Mouse (Mus musculus) MEL-GATA-1-ER (cell line): Measurements from ENCODE around the gene Pigz.

ENCODE experiments used
- DNase-seq: peaks from one replicate; pipeline ENCODE4 v3.0.0-alpha.2; 2012; ENCODE audit warnings: low read depth; ENCODE audit errors: extremely low read depth

The Pigz gene

GRCm38 (mm10) chr16:31933751-31934549, at the start of gene Pigz:
TSS of gene Pigz (plus strand) at chr16:31933851.
- DNase-seq = no peak

GRCm38 (mm10) chr16:31883902-31884301, 49.7 kb upstream of the Pigz start:
- DNase-seq = no peak

DNA sequence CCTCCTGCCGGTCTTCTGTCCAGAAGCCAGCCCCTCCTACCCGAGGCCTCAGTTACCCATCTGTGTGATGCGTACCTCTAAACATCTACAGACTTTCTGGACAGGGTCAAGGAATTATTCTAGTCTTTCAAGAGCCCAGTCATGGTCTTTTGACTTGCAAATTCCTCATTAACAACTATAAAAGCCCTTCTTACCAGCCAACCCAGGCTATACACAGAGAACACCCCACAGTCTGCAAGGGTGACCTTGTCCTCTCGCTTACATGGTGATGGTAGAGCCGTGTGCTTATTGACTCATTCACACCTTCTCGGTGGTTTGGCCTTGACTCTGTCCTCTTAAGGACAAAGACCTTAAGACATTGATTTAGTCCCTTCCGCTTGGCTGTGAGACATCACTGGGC, 42.7 kb upstream of the Pigz start:
- no peak for DNase-seq

DNA sequence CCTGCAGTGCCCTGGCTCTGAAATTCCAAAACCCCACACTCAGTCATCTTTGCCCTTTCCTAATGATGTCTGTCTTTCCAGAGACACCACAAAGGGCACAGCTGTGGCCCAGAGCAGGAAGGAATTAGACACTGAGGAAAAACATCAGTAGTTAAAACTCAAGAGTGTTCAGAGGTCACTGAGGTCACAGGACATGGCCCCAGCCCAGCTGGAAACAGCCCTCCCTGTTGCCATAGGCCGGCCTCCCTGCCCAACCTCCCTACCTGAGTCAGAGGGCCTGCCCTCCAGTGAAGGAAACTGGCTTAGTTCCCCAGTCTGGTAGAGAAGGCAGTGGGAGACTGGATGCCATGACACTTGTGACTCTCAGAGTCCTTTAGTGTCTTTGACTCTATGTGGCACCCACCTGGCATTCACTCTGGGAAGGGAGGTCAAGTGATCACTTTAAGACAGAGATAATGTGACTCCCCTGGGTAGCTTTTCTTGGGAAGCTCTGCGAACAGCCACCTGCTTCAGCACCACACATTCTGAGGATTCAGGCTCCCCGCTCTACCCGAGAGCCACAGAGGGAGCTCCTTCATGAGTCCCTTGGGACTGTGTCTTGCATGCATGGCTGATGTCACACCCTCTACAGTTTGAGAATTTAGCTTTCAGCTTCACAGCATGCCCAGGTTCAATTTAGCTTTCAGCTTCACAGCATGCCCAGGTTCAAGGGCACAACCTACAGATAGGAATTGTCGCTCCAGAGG, 40.1 kb upstream of the Pigz start:
- DNase-seq = no peak

GRCm38 (mm10) chr16:31896971-31897774, 36.5 kb upstream of the Pigz start:
- DNase-seq = no peak

DNA sequence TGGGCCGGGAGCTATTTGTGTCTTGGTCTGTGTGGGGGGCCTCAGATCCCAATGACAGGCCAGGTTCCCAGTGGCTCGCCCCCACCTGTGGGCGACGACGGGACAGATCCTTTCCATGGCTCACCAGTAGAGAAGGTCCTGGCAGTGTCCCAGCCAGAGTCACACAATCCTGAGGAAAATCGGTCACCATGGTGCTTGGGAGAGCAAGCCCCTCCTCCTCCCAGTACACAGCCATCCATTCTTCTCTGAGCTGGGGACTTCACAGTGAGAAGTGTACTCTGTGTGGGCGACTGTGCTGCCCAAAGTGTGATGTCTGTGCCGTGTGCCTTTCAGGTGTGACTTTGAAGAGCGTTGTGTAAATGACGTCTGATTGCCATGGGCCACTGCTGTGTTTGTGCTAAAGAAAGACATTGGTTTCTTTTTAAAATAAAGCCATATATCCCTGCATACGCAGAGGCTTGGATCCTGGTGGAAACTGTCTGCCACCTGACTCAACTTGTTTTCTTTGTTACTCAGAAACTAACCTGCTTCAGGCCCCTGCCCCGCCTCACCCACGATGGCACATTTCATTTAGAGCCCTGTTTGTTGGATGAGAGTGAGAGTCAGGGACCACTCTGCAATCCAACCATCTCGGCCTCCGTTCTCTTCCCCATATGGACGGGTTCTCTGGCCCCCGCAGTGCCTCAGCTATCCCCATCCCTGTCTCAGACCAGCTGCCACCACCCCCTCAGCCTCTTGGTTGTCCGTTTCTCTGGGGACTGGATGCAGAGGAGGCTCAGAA, 34.9 kb upstream of the Pigz start:
- no peak for DNase-seq

DNA sequence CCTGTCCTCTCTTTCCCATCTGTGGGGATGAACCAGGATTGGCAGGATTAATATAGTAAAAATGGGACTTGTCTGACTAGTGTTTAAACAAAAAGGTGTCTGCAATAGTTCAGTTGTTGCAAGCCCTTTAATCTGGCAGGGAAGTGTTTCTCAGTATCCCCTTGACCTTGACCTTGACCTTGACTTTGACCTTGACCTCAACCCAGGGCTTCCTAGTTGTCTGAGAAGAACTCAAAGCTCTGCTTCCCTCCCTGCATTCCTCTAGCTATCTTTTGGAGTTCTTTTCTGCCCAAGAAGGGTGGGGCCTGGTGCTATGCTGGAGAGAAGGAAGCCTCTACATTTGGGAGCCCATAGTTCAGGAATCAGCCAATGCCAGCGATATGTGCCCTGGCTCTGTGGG, 31.8 kb upstream of the Pigz start:
- no peak for DNase-seq

- DNase-seq = no peak
Observed at GRCm38 (mm10) chr16:31903239-31903638, 30.4 kb upstream of the Pigz start.

DNA sequence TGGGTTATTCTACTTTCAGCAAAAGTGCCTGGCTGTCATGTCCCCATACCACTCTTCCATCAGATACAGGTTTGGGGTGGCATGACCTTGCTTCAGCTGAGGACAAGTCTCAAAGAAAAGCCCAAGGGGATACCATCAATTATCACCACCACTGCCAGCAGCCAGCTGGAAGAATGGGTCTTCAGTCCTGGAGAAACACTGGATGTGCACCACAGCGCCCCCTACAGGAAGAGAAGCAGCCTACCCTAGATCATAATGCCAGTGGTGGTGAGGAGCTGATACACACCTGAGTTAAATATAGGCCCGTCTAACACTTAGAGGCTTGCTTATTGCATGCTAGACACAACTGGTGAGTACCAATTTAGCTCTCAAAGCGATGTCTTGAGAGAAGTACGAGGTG, 28.3 kb upstream of the Pigz start:
- DNase-seq = no peak

DNA sequence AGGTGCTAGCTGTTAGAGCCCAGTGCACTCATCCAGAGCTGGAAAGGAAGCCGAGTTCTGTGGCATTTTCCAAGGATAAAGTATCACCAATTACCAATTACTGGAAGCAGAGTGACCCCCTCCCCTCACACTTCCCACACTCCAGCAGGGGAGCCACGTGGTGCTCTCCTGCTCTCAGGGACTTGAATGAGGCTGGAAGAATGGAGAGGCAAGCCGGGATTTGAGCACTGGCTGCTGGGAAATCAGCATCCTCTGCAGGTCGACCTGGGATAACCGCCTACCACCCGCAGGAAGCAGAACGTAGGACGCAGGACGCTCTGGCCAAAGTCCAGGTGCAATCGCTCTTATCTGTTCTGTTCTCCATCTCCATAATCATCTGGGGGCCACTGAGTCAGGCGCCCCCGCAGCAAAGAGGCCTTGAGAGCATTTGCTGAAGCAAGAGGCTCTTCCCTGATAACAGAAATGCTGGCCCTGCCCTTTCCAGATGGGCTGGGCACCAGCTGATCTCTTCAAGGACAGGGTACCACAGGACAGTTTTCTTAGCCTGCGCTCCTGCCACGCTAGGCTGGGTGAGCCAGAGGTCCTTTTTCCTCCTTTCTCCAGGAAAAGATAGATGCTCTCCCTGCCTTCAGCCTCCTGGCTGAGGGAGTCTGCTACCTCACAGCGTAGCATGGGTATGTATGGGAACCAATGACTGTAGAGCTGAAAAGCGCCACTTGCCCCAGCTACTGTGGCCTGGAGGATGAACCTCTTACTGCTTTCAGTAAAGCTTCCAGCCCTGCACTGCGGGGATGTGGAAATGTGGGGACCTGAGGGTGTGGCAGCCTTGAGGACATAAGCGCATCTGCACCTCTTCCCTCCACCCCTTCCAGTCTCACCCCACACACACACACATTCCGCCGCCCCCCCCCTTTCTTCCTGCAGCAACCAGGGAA, 27.5 kb upstream of the Pigz start:
- no peak for DNase-seq

- peak; percentile 52 for DNase-seq
Observed at GRCm38 (mm10) chr16:31906896-31907295, 26.8 kb upstream of the Pigz start.

- no peak for DNase-seq
Observed at GRCm38 (mm10) chr16:31908959-31909358, 24.7 kb upstream of the Pigz start.

GRCm38 (mm10) chr16:31910281-31910847, 23.3 kb upstream of the Pigz start:
- DNase-seq = no peak

DNA sequence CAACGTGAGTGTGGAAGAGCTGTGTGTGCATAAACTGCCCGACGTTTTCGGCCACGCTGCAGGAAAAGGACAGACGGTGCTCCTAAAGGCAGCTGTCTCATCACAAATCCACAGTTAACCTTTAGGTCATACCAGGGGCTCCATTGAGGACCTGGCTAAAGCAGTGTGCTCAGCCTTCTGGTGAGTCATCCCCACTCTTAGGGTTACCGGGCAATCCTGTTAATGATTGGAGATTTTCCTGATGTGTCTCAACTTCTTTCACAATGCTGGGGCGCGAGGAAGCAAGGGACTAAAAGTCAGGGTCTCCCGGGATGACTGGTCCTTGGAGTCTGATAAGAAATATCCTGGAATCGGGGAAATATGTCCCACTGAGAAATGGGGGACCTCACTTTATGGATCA, 15.9 kb upstream of the Pigz start:
- DNase-seq = no peak

GRCm38 (mm10) chr16:31918248-31918724, 15.4 kb upstream of the Pigz start:
- DNase-seq = peak; percentile 51

DNA sequence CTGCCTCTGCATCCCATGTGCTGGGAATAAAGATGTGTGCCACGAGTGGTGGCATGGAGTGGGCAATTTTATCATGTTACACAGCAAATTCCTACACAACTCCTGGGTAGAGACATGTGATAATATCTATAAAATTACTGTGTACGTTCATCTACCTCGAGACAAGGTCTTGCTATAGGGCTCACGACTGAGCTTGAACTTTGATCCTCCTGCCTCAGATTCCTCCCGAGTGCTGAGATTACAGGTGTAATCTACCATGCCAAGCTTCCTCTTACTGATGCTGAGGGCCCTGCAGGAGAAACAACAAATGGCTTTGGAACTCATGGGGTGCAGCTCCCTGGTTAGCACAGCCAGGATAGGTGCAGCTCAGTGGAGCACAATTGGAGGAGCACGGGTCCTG, 9.3 kb upstream of the Pigz start:
- DNase-seq = no peak

DNA sequence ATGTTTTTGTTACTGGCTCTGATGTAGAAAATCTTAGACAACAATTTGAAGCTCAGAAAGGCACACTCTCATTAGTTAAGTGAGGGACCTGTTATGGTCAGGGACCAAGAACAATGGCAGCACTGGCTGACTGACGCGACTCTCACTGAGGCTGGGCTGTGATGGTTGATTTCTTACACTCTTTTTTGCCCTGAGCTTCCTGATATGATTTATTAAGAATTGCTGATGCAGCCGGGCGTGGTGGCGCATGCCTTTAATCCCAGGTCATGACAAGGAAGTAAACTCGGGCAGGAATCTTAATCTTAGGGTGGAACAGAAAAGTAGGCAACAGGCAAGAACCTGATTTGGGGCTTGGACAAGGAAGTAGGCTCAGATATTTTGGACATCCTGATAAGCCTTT, 7.6 kb upstream of the Pigz start:
- no peak for DNase-seq

- no peak for DNase-seq
Observed at GRCm38 (mm10) chr16:31926547-31927182, 7.0 kb upstream of the Pigz start.

- no peak for DNase-seq
Observed at GRCm38 (mm10) chr16:31927412-31927811, 6.2 kb upstream of the Pigz start.
